ENCODE assay signal across 1 mouse cellular context in the genomic region with DNA sequence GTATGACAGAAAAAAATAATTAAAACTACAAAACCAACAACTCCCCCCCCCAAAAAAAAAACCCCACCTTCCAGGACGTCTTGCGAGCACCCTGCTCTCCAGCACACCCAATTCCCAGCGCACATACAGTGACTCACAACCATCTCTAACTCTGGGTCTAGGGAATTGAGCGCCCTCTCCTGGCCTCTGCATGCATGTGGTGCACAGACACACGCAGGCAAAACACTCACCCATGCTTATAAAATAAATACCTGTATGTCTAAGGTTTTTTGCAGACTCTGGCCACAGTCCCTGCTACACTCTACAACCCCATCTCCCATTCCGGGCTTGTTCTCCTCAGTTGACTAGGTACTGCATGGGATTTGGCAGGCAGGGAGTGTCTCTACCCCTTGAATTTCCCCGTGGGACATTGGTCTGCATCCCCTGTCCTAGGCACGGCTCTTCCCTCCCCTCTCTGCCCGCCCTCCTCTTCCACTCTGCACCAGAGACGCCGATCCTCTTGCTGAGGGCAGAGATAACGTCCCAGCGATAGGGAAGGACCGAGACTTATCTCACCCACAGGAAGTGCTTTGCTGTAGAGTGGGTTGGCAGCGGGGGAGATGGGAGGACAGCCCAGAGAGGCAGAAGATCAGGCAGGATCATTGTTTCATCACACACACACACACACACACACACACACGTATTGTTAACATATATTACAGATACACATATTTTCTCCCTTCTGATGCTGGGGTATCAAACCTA.
TF ChIP-seq lines count a peak whose summit lies in the region.

No protein-coding gene starts in this region.

TF ChIP-seq in CH12.LX, 34 proteins besides CTCF, POLR2A, EP300 and RAD21:
- TF ChIP-seq UBTF (IDR thresholded peaks at IDR 0.05; ENCODE audit: low read depth, low read length) (no peak), POLR2AphosphoS2 (IDR thresholded peaks at IDR 0.05; ENCODE audit: low read depth, low read length) (no peak), NRF1 (IDR thresholded peaks at IDR 0.05; ENCODE audit: low read depth, low read length) (no peak), ZMIZ1 (IDR thresholded peaks at IDR 0.05; ENCODE audit: low read depth, low read length) (no peak), MAZ (IDR thresholded peaks at IDR 0.05; ENCODE audit: low read depth, low read length) (no peak), ZNF384 (IDR thresholded peaks at IDR 0.05; ENCODE audit: low read depth, low read length) (no peak), SIN3A (IDR thresholded peaks at IDR 0.05; ENCODE audit: low read length) (no peak), CHD2 (IDR thresholded peaks at IDR 0.05; ENCODE audit: low read length) (no peak), SMC3 (IDR thresholded peaks at IDR 0.05; ENCODE audit: low read depth, low read length) (no peak), NELFE (IDR thresholded peaks at IDR 0.05; ENCODE audit: low read depth, low read length) (no peak), MXI1 (IDR thresholded peaks at IDR 0.05; ENCODE audit: low read depth, low read length) (no peak), ETS1 (conservative IDR thresholded peaks at IDR 0.05; ENCODE audit: low read depth, low read length) (no peak), MAFK (IDR thresholded peaks at IDR 0.05; ENCODE audit: insufficient replicate concordance, low read length) (no peak), TBP (conservative IDR thresholded peaks at IDR 0.05; ENCODE audit: low read depth, low read length) (no peak), RCOR1 (conservative IDR thresholded peaks at IDR 0.05; ENCODE audit: low read depth, low read length) (no peak), HCFC1 (IDR thresholded peaks at IDR 0.05; ENCODE audit: low read depth, low read length) (no peak), E2F4 (IDR thresholded peaks at IDR 0.05; ENCODE audit: insufficient replicate concordance, low read depth, low read length) (no peak)
